Mouse (Mus musculus) brain, embryonic 14.5 days (tissue): ENCODE measurements at regions not wholly inside any gene's neighbourhood (a gene's known extent, or its start where the extent isn't known, plus 50 kb on each side); places are given as distances from the start of the nearest gene placed in this dataset.
A peak's percentile ranks its signal among the peaks of the same experiment; 100 is the strongest.

Experiments used
- DNase-seq: peaks from one replicate; pipeline ENCODE4 v3.0.0-alpha.2; 2011; ENCODE audit warnings: low read depth
- CTCF ChIP-seq: fragments of 200-500 bp; IDR thresholded peaks from 2 replicates; pipeline ENCODE4 v1.5.1; 2012; ENCODE audit warnings: inconsistent platforms, mild to moderate bottlenecking, moderate library complexity, borderline replicate concordance; ENCODE audit not compliant: insufficient read depth, insufficient read length; ENCODE audit errors: extremely low read depth
- POLR2A ChIP-seq: fragments of 200-500 bp; IDR thresholded peaks from 2 replicates; pipeline ENCODE4 v1.6.1; 2012; ENCODE audit warnings: mild to moderate bottlenecking, inconsistent platforms, borderline replicate concordance; ENCODE audit not compliant: poor library complexity, insufficient read depth, insufficient read length, severe bottlenecking; ENCODE audit errors: extremely low read depth

GRCm38 (mm10) chr6:105143870-105144269 lies 533.6 kb upstream of the Cntn4 start:
- peak; percentile 24 for DNase-seq
- TF ChIP-seq CTCF: no peak
- no peak for TF ChIP-seq POLR2A
